Mouse (Mus musculus): ENCODE measurements at regions not wholly inside any gene's neighbourhood (a gene's known extent, or its start where the extent isn't known, plus 50 kb on each side); places are given as distances from the start of the nearest gene placed in this dataset.
A peak's percentile ranks its signal among the peaks of the same experiment; 100 is the strongest.

DNA sequence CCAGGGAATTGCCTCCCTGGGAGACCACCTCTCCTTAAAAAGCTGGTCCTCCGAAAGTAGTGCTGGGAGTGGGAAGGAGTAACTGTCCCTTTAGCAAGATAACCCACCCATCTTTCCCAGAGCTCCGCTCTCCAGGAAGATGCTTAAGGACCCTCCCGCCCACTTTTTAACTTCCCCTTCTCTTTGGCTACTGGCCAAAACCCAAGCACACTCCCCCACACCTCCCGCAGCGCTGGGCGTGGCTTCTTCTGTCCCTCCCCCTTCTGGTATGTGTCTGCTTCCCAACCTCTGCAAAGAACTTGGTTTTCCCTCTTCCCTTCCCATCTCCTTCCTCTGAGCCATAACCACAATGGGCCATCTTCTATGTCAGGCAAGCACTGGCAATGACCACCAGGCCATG, 85.4 kb downstream of the Rpap3 start:
- no peak for DNase-seq (ENCODE audit: low spot score in 2 of 2)

GRCm38 (mm10) chr15:97619764-97620163, 85.9 kb downstream of the Rpap3 start:
- no peak for DNase-seq (ENCODE audit: low spot score in 2 of 2)

- no peak for DNase-seq (ENCODE audit: low spot score in 2 of 2)
Observed at GRCm38 (mm10) chr15:97612325-97612724, 93.3 kb downstream of the Rpap3 start.

DNA sequence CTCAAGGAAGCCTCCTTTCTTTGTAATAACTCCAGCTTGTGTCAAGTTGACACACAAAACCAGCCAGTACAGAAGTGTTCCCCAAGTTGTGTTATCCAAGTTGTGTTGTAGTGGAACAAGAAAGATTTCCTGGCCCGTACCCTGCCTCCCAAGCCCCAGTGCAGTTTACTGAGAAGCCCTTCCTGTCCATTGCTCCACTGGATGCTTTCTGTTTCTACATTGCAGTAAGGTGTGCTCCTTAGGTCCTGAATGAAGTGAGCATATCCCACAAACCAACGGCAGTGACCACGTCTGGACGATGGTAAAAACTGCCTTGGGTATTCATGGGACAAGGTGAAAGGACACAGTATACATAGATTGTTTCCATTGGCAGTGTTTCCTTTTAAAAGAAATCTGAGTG, 94.9 kb downstream of the Rpap3 start:
- DNase-seq (ENCODE audit: low spot score in 2 of 2), result no peak

DNA sequence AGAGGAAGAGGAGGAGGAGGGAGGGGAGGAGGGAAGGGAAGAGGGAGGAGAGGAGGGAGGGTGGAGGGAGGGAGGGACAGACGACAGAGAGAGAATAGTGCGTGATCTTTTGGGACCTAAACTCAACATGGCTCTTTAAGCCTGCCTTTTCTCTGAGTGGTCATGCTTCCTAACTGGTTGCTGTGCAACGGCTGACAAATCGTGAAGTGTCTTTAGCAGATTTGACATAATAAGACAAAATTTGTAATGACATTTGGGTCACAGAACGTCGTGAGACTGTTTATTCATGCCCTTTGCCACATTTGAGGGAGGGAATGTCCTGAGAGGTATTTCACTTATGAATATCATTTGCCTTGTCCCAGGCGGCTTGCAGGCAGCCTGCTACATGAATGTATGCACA, 96.1 kb downstream of the Rpap3 start:
- DNase-seq (ENCODE audit: low spot score in 2 of 2), result no peak

- no peak for DNase-seq (ENCODE audit: low spot score in 2 of 2)
Observed at GRCm38 (mm10) chr15:97608651-97609050, 97.0 kb downstream of the Rpap3 start.

GRCm38 (mm10) chr15:97607617-97608206, 97.9 kb downstream of the Rpap3 start:
- peak in 1 of 2 experiments; percentile 18 for DNase-seq (ENCODE audit: low spot score in 2 of 2)

- peak; percentile 15 to 40 for DNase-seq (ENCODE audit: low spot score in 2 of 2)
Observed at GRCm38 (mm10) chr15:97606630-97607381, 98.8 kb downstream of the Rpap3 start.

GRCm38 (mm10) chr15:97606232-97606629, 99.4 kb downstream of the Rpap3 start:
- DNase-seq (ENCODE audit: low spot score in 2 of 2), result no peak

DNA sequence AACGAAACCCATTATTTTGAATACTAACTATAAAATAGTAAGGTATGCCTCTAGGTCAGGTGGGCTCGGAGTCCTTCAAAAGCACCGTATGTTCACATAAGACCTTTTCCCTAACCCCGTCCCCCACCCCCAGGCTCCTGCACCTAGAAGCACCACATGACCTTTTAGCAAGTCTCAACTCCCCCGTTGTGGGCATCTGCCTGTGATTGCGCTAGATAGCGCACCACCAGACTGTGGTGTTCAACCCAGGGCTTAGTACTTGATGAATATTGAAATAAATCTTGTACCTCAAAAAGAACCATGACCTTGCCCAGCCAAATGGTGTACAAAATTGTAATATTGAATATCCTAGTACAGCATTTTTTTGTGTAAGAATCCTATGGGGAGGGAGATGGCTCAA, 99.8 kb downstream of the Rpap3 start:
- no peak for DNase-seq (ENCODE audit: low spot score in 2 of 2)

DNA sequence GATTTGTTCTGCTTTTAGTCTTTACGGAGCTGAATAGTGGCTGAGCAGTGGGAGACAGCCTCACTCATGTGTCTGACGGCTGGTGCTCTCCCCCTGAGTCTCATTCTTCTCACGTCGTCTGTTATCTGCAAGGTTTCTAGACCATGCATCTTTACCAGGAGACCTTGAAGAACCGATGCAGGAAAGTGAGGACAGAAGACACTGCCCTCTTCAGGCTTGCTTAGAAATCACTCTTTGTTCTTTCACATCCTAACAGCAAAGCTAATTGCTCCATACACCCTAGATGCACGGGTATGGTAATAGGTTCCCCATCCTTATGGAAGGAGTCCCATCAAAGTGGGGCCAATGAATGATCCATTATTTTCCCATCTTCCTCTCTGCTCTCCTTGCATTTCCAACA, 102.1 kb downstream of the Rpap3 start:
- no peak for DNase-seq (ENCODE audit: low spot score in 2 of 2)

GRCm38 (mm10) chr15:97598270-97598669, 107.4 kb downstream of the Rpap3 start:
- no peak for DNase-seq (ENCODE audit: low spot score in 2 of 2)

DNA sequence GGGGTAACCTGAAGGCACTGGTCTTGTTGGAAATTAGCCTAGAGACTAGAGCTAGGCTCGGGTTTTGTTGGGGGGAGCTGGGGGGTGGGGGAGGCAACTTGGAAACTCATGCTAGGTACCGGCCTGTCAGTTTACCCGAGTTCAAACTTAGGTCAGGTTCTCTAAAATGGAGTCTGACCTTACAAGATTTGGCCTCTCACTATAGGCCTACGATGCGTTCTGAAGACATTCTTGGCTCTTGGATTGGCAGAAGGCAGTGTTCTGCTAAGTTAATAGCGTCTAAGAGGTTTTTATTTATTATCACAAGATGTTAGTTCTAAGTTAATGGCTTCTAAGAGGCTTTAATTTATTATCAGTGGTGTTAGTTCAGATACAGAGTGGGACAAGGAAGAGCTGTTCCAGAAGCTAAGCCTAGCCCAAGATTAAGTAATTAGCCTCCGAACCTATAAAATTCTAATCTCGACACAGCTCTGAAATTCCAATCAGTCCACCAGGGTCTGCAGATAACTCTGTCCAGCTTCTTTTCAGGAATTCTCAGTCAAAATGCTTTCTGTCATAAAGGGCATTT, 109.0 kb downstream of the Rpap3 start:
- DNase-seq (ENCODE audit: low spot score in 2 of 2), result no peak

DNA sequence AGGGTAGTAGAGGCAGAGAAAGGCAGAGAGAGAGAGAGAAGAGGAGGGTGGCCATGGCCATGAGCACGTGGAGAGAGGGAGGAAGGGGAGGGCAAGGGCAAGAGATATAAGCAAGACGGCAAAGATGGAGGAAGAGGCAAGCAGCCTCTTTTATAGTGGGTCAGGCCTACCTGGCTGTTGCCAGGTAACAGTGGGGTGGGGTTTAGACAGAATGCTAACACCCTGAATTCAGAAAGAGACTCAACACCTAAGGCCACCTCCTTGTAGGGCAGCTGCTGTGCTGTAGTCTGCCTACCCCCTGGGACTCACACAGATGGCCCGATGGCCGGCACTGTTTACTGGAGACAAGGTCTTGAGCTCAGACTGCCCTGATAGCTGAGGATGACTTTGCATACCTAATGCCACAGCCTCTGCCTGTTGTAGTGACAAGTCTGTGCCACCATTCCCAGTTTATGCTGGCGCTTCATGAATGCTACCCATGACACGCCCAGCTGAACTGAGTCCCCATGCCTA, 110.3 kb downstream of the Rpap3 start:
- DNase-seq (ENCODE audit: low spot score in 2 of 2), result no peak

GRCm38 (mm10) chr15:97593781-97594600, 111.6 kb downstream of the Rpap3 start:
- DNase-seq (ENCODE audit: low spot score in 2 of 2), result no peak

DNA sequence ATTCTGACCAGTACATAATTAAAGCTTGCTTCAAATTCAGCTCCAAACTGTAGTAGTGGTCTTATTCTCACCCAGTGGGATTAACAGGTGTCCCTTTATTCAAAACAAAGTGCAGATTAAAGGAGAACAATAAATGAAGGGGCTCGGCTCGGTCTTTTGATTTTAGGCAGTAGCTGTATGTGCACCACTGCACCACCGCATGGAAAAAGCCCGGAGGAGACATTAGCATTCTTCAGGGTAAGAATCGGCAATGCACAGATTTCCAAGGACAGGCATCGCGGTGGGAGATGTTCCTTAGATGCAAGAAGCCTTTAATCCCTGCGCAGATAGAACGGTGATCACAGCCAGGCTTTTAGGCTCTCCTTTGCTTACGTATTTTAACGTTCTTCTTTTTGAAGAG, 112.8 kb downstream of the Rpap3 start:
- DNase-seq (ENCODE audit: low spot score in 2 of 2), result no peak

DNA sequence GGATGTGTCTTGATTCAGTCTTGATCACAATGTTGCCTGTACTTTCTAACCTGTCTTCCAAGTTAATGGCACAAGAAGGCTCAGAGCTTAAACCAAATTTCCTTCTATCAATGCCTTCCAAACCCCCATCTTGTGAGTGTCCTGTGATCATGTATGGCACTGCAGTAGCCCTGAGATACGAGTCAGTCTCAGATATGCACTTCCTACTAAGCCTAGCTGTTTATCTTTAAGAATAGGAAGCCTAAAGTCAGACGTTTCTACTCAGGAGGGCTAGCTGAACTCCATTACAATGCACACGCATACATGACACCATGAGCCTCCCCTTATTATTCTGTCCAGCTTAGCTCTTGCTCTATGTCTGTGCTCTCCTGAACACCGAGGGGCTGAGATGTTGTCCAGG, 114.2 kb downstream of the Rpap3 start:
- no peak for DNase-seq (ENCODE audit: low spot score in 2 of 2)

- DNase-seq (ENCODE audit: low spot score in 2 of 2), result no peak
Observed at GRCm38 (mm10) chr15:97590732-97591292, 114.8 kb downstream of the Rpap3 start.

- no peak for DNase-seq (ENCODE audit: low spot score in 2 of 2)
Observed at GRCm38 (mm10) chr15:97587571-97588205, 117.9 kb downstream of the Rpap3 start.

DNA sequence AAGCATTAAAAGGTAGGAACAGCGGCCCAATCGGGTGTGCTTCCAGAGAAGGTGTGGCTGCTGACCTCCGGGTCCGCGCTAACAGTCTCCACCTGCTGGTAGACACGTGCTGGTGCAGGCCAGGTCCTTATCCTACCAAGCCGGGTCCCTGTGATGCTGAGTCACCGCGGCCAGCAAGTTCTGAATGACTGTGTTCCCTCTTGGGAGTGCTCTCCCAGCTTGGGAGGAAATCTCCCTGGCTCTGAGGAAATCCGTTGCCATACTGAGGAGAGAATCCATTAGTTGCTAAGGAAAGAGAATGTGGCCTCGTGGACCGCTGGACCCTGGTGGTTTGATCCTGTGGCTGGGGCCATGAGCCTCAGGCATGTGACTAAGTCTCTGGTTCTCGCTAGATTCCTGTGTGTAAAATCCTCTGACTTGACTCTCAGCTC, 123.9 kb downstream of the Rpap3 start:
- DNase-seq (ENCODE audit: low spot score in 2 of 2), result peak; percentile 84 to 91

DNA sequence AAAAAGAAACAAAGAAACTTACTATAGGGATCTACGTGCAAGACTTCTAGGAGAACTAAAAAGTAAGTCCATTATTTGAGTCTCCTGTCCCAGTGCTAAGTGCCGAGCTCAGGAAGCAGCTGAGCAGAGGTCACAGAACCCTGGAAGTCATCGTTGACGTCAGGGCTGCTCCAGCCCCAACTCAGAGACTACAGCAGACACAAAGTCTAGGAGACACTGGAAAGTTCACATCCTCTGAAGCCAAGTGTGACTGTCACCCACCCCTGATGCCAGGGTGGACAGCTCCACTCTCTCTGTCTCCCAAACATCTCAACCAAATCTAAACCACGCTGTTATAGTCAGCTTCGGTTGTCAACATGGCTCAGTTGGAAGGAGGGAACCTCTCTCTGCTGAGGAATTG, 124.9 kb downstream of the Rpap3 start:
- no peak for DNase-seq (ENCODE audit: low spot score in 2 of 2)

All from urinary bladder, postnatal 36 days (tissue).